Mouse (Mus musculus) left cerebral cortex, adult 11 months (tissue): ENCODE measurements around the gene Rufy2.
A peak's percentile ranks its signal among the peaks of the same experiment; 100 is the strongest.

ENCODE experiments used
- DNase-seq: peaks from one replicate; pipeline ENCODE4 v3.0.0; 2022; ENCODE audit warnings: low spot score

Gene Rufy2

DNA sequence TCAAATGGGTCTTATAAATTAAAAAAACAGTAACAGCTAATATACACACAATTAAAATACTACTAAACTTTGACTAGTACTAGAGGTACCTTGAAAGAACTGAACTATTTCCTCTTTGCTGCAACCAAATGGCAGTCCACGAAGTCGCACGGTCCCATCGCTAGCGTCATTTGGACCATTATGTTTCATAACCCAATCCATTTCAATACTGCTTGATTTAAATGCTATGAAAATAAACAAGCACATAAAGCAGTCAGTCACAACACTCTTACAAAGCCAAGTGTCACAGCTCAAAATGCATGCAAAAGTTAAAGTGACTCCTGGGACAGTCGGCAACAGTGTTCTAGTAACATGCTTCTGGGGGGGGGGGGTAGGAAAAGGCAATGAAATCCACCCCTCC is 39.3 kb downstream of the Rufy2 start:
- no peak for DNase-seq

- no peak for DNase-seq
Measured at GRCm38 (mm10) chr10:63021702-63022101, 41.7 kb downstream of the Rufy2 start.

- no peak for DNase-seq
Measured at GRCm38 (mm10) chr10:63022541-63023120, 42.6 kb downstream of the Rufy2 start.

DNA sequence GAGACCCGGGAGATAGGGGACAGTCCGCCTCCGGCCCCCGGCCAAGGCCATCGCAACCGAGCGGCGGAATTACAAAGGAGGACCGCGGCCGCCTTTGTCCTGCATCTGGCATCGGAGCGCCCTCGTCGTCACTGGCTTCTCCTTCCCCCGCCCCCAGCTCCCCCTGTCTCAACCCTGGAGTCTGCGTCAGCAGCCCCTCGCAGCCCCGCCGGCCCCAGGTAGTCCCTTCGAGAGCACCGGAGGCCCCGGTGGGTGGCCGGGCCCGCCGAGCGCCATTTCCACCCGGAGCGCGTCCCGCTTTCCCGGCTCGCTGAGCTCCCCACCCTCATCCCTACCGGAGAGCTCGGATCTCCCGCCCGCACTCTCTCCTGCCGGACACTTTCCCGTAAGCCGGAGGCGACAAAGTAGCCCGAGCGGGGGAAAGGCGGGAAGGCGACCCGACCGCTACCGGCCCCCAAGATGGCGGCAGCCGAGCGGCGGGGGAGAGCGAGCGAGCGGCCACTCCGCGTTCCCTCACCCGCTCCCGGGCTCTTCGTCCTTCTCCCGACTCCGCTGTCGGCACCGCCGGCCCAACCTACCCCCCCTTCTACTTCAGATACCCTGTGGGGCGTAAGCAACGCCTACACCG is 43.2 kb downstream of the Rufy2 start:
- DNase-seq, result no peak

DNA sequence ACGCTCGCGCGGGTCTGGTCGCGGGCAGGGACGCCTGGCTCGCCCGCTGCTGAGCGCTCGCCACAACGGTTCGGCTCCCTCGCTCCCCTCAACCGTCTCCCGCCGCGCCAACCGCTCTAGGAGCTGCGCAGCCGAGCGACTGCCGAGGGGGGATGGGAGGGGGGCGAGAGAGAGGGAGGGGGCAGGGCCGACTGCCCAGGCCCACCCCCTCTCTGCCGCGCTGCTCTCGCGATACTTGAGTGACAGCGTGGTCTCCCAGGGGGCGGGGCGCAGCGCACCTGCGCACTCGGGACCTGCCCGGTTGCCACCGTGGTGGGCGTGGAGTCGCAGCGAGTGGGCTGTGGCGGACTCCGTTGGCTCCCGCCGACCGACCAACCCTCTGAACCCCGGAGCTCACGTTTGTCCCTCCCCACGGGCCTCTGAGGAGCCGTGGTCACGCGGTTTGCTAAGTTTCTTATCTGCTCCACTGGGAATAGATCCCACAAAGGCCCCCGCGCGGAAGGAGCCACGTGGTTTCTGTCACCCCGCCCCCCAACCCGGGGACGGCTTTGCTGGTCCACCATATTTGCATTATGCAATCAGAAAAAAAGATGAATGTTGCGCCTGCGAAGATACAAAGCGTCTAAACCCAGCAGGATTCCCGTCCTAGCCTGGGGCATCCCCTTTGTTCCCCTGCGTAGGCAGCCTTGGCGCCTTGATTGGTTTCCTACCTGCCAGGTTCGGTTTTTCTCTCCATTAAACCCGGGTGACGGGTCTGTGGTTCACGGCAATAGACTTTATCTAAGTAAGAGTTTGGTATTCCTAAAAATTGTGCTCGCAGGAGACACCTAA is 43.9 kb downstream of the Rufy2 start, which contains the start of the genes Hnrnph3 and Pbld2:
Gene Hnrnph3 (minus strand): TSS at position 469 of the 831 bp plus-strand sequence.
Gene Pbld2 (plus strand): TSS at position 567 of the 831 bp plus-strand sequence.
- peak; percentile 97 for DNase-seq

DNA sequence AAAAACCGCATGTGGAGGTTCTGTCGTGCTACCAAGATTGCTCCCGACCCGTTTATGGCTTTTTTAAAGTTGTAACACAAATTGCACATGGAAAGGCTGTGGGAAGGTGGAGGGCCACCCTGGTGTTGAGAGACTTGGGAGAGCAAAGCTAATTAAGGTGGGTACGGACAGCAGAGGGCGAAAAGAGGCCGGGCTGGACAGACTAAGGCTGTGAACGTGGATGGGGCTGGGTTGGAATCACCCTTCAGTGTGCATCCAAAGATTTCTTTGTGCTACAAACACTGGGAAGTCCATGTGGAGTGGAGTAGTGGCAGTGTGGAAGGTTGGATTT is 44.5 kb downstream of the Rufy2 start:
- no peak for DNase-seq

DNA sequence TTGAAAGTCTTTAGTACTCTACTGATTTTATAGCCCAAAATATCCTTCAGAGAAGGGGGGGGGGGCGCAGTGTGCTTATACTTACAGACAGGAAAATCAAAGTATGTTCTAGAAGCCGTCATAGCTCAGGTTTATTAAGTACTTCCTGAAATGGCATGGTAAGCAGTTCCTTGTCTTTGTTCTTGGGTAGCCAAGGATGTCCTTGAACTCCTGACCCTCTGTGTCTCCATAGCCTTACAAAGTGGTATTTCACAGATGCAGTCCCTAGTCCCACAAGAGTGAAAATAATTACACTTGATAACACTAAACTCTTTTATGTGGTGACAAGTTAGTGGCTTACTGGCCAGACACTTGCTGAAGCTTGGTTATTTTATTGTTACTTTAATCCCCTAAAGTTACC is 45.0 kb downstream of the Rufy2 start:
- no peak for DNase-seq

- no peak for DNase-seq
Measured at GRCm38 (mm10) chr10:63025491-63026011, 45.5 kb downstream of the Rufy2 start.

GRCm38 (mm10) chr10:63026156-63026794 is 46.3 kb downstream of the Rufy2 start:
- no peak for DNase-seq

DNA sequence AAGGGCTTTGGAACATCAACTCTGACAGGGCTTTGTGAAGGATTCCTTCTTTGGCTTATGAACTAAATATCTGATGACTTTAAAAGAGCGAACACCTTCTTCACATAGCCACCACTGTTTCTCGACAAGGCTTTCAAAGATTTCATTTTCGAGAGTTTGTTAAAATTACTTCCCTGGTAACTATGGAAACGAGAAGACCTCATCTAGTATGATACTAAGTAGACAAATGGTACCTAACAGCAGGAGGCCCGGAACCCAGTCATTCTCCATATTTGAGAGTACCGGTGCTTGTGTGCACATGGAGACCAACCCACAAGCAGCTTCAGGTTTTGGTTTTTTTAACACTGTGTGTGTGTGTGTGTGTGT is 46.8 kb downstream of the Rufy2 start:
- no peak for DNase-seq

DNA sequence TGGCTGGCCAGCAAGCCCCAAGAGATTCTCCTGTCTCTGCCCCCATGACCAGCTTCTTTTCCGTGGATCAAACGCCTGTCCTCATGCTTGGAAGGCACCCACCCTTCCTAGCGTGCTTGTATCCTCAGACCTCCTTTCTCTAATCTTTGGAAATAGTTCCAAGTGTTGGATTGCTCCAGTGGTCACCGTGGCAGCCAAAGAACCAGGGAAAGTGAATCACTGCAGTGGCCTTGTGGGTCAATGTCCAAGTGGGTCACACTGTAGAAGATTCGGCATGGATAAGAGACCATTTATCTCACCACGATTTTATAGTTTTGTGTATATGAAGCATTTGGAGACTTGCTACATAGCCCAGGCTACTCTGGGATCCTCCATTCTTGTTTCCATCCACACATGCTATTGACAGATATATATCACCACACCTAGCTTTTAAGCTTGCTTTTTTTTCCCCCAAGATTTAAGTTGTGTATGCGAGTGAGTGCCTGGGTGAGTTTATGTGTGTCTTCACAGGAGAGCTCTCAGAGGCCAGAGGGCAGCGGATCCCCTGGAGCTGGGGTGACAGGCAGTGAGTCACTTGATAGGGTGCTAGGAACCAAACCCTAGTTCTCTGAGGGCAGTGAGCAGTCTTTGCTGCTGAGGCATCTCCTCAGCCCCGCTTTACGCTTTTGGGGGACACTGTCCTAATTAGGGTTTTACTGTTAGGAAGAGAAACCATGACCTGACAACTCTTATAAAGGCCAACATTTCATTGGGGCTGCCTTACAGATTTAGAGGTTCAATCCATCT is 47.5 kb downstream of the Rufy2 start:
- no peak for DNase-seq

DNA sequence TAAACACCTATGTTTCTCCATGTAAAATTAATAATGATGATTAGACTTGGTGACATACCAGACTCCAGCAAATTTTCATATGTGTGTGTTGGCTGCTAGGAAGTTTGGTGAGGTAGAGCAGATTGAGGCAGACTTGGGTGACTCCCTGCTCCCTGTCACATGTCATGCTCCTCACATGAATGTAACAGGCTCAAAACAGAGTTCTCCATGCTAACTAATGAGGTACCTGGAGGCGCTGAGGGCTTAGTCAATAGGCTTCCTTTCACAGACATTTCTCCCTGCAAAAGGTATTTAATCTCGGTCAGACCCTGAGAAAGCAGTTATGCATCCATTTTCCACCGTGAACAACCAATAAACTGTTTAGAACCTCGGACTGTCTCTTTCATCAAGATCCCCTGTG is 48.4 kb downstream of the Rufy2 start:
- no peak for DNase-seq

GRCm38 (mm10) chr10:63032267-63032666 is 52.2 kb downstream of the Rufy2 start:
- no peak for DNase-seq

DNA sequence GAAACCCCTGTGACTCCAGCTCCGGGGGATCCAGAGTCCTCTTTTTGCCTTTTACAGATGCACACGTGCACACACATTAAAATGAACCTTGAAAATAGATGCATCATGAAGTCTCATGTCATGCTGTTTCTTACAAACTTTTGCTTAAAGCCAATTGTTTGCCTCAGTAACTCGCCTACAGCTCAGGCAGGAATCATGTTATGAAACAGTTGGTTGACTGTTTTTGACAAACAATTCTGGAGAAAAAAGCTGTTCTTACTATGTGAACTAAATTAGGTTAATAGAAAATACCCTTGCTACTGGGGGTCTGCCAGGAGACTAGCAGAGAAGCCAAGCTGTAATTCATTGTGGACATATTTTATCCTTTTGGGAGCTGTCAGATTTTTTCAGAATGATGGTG is 52.9 kb downstream of the Rufy2 start:
- DNase-seq, result no peak

GRCm38 (mm10) chr10:63038571-63039320 is 58.7 kb downstream of the Rufy2 start:
- no peak for DNase-seq

GRCm38 (mm10) chr10:63039867-63040628 is 60.0 kb downstream of the Rufy2 start:
- no peak for DNase-seq

- no peak for DNase-seq
Measured at GRCm38 (mm10) chr10:63043154-63043553, 63.1 kb downstream of the Rufy2 start.

DNA sequence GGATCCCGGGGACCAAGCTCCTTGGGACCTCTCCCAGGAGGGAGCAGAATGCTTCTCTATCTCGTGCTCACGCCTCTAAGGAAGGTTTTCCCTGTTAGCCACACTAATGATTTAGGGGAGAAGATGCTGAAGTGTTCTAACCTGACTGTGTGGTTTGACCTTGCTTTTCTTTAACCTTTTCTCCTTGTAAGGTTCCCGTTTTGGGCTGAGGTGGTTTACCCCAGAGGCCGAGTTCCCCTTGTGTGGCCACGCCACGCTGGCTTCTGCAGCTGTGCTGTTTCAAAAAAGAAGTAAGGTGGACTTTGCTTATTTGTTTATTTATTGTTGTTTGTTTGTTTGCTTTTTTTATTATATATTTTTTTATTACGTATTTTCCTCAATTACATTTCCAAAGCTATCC is 67.7 kb downstream of the Rufy2 start:
- DNase-seq, result no peak

GRCm38 (mm10) chr10:63049106-63049505 is 69.1 kb downstream of the Rufy2 start:
- no peak for DNase-seq

DNA sequence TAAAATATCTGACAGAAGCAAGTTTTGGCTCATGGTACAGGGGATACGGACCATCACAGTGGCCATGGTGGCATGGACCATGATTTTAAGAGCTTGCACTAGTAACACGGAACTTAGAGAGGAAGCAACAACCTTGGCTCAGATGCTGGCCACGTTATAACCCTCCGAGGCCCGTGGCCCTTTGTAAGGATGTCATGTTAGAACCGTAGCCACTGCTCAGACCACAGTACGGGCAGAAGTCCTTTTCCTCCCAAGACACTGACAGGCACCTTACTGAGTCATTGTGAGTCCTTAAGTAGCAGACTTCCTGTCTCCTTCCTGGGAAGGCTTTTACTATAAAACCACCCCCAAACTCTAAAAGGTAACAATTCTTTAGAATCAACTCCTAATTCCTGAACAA is 71.2 kb downstream of the Rufy2 start:
- no peak for DNase-seq
